Mouse (Mus musculus) large intestine, adult 2 months (tissue): ENCODE data around the gene Xylt2. TPM values are rescaled to one million over a fixed set of nuclear protein-coding genes. Genes with fewer than 3 reads are reported as not detected.
A peak's percentile ranks its signal among the peaks of the same experiment; 100 is the strongest.
"Not testable (repeated sequence)": the region's sequence is repeated elsewhere in the genome, so short reads cannot be mapped to it uniquely, and the experiment has no call there.

Experiments used
- DNase-seq: peaks from one replicate; pipeline ENCODE4 v3.0.0-alpha.2; 2012; ENCODE audit warnings: low read depth, low spot score
- WGBS: fragments of 180-500 bp; shearing (Covaris S2); methylation state at CpG from one replicate; pipeline ENCODE4 v1.1.7; 2018; 5-methylcytosine and 5-hydroxymethylcytosine counted together
- polyA plus RNA-seq: library from polyadenylated mRNA; depleted of rRNA; stranded (reverse); fragments of >200 nt; gene quantifications from 2 replicates; pipeline ENCODE4 v1.2.3, GENCODE M21; 2012

The Xylt2 gene
- polyA plus RNA-seq, 1 experiment, result 14.7 TPM

DNA sequence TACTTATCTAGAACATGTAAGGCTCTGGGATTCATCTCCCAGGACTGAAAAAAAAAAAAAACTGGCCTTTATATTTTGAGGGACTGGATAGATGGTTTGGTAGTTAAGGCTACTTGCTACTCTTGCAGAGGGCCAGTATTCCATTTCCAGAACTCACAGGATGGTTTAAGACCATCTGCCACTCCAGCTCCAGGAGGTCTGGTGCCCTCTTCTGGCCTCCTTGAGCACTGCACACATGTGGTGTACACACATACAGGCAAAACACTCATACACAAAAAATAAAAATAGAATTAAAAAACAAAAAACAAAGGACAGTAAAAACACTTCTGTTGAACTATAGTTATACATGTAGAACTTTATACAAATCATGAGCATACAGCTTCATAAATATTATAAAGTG lies 3.3 kb upstream of the Xylt2 start:
- DNase-seq, result no peak

DNA sequence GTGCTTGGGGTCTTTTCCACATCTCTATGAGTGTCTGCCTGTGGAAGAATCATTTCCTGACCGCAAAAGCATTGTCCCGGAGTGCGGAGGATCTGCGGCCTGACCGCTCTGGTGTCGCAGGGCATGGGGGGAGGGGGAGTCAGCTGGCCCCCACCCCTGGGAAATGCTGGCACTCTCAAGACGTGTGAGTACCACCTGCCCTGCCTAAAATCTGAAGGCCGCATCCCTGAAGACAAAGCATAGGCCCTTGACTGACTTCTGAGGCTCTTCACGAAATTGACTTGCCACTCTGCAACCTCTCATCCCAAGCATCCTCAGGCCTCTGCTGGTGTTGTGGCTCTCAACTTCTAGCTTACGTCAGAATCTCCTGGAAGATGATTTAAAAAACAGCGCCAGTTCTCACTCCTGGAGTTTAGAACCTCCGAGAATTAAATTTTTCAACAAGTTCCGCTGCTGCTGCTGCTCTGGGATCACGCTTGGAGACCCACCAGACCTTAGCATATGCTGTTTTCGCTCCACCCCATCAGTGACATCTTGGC lies 361 bp upstream of the Xylt2 start:
- DNase-seq, result no peak
- WGBS, result 28% methylated on average over 15 of the region's 15 CpGs

DNA sequence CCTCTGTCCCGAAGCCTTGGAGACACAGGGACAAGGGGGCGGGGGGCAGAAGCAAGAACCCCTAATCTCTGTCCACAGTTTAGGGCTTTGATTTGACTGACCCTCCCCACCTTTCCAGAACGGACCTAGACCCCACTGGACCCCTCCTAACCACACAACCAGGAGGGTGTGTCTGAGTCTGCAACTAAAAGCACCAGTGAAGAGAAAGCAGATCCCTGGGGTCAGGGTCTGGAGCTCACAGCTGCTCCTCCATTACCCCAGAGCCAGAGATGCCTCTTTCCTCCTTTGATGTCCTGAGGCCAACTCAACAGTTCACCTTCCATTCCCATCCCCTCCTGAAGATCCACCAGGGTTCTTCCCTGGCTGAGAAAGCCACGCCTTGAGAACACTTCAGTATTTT lies 1.0 kb downstream of the Xylt2 start:
- no peak for DNase-seq

DNA sequence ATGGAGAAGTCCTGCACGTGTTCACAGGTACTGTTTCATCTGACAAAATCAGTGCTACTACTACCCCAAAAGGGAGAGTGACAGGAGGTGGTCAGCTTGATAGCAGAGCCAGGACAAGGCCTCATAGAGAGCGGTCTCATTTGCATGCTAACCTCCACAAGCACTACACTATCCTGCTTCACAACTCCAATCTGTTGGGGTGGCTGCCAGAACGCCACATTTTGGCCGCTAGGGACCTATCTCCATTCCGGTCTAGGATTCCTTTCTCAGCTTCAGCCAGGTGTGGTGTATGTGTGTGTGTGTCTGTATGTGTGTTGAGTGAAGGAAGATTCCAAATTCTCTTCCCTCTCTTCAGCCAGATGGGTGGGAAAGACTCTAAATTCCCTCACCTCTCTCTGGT lies 1.9 kb downstream of the Xylt2 start:
- no peak for DNase-seq
- 85% methylated on average over 5 of the region's 5 CpGs for WGBS

More for the DNA sequence above, 1.0 kb downstream of the Xylt2 start:
- 41% methylated on average over 4 of the region's 4 CpGs for WGBS

DNA sequence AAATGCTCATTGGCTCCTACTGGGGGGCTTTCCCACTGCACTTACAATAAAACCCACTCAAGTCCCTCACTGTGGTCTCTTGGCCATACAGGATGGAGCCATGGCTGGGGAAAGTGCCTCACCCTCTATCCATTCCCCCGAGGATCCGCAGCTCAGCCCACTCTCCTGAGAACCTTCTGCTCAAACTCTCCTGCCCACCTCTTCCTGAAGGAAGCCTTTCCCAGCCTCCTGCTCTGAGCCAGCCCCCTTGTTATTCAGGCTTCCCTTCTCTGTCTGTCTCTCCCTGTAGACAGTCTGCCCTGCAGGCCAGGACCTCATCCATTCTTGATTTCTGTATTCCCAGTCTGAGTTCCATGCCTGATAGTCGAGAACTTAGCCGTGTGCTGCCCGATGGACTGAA lies 2.3 kb downstream of the Xylt2 start:
- no peak for DNase-seq

DNA sequence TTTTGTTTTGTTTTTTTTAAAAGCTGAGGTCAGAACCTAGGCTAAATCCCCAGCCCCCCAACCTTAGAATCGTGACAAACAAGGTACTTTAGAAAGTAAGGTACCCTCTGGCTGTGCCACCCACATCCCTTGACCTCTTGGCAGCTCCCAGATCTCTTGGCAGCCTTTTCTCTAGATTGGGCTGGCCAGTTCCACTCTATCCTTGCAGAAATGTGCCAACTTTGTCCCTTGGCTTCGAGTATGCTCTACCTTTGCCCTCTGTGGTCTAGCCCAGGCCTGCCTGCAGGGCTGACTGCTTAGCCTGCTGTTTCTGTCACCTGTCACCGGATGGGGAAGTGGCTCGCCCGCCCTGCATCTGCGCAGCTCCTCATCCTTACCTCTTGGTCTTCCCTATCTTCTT lies 12.0 kb downstream of the Xylt2 start:
- 88% methylated on average over 6 of the region's 6 CpGs for WGBS
- DNase-seq, result no peak

More for the DNA sequence above, 2.3 kb downstream of the Xylt2 start:
- 86% methylated on average over 5 of the region's 5 CpGs for WGBS

DNA sequence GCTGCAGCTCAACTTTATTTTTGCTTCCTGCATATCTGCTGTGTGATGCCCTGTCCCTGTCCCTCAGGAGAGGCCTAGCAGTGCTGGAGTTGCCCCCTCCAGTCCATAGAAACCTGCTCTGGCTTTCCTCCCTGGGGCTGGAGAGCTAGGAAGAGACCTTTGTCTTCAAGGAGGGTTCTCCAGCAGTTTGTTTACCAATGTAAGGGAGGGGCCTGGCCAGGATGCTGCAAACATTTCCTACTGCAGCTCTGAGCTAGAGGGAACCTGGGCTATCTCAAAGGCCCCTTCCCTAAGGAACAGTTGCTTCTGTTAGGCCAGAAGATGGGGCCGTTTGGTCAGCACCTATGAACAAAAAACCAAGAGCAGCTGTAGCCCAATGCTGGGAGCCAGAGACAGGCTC lies 16.0 kb downstream of the Xylt2 start:
- WGBS, result 23% methylated on average over 1 of the region's 1 CpGs
- no peak for DNase-seq

DNA sequence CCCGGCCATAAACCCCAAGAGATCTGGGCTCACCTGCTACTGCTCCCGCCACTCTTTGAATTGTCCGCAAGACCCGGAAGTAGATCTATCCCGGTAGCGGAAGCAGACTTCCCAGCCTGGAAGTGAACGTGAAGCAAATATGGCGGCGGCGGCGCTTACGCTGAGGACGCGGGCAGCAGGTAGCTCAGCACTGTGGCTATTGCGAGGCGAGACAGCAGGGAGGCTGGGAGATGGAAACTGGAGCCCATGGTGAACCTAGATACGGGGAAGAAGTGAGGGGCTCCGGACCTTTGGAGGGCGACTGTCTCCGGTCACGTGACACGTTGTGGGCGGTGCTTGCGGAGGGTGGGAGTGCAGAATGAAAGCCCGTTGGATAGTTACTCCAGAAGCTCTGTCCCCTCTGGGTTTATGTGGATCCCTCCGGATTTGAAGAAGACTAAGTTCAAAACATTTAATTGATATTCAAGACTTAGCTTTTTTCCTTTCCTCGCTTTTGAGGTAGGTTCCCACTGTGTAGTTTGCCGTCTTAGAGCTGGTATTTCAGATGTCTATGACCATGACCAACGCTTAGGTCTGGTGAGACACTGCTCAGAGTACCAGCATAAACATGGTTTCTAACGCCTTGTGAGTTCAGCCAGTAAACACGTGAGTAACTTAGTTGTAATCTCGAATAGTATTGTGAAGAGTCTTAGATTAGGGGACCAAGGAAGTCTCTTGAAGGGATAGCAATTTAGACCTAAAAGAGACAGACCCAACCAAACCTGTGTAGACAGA lies 23.5 kb downstream of the Xylt2 start, which contains the start of the genes Mrpl27 and Eme1:
Gene Mrpl27, plus strand, starts transcription at position 105 of the 774 bp plus-strand sequence.
Gene Eme1, minus strand, starts transcription at position 302 of the 774 bp plus-strand sequence.
- no peak for DNase-seq
- WGBS, result under 1% methylated on average over 32 of the region's 32 CpGs

DNA sequence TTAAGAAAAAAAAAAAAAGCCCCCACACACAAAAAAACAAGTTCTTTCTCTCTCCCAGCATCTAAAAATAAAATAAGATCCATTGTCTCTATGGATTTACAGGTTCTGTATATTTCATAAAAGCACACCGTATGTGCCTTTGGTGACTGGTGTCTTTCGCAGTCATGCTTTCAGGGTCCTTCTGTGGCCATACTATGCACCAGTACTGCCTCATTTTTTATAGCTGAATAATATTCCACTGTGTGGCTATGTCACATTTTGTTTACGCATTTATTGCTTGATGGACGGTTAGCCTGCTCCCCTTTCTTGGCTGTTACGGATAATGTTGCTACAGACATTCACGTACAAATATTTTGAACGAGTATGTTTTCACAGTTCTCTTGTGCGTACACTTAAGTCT lies 24.3 kb downstream of the Xylt2 start:
- DNase-seq, result no peak
- WGBS, result 36% methylated on average over 8 of the region's 8 CpGs

DNA sequence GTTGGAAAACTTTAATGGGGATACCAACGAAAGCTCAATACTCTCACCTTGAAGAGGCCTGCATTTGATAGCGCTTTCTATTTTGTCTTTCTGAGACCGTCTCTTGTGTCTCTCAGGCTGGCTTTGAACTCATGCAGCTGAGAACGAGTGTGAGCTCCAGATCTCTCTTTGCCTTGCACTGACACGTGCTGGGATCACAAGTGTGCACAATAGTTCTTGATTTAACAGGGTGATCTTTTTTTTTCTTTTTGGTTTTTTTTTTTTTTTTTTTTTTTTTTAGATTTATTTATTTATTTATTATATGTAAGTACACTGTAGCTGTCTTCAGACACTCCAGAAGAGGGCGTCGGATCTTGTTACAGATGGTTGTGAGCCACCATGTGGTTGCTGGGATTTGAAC lies 26.1 kb downstream of the Xylt2 start:
- not testable (repeated sequence) for DNase-seq
- 92% methylated on average over 7 of the region's 7 CpGs for WGBS

DNA sequence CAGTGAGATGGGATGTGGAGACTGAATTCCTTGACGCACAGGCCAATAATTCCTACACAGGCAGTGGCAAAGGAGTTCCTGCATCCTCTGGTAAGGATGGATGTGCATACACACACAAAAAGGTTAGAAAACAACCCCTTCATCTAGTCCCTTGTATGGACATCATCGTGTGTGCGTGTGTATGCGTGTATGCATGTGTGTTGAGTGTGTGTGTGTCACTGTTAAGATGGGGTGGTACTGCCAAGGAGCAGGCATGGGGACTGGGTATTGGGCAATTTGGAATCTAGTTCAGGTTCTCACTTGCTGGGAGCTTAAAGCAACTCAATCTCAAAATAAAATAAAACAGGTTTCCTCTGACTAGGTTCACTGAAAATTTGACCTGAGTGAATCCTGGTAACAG lies 30.9 kb downstream of the Xylt2 start:
- DNase-seq, result no peak
- 96% methylated on average over 4 of the region's 4 CpGs for WGBS

DNA sequence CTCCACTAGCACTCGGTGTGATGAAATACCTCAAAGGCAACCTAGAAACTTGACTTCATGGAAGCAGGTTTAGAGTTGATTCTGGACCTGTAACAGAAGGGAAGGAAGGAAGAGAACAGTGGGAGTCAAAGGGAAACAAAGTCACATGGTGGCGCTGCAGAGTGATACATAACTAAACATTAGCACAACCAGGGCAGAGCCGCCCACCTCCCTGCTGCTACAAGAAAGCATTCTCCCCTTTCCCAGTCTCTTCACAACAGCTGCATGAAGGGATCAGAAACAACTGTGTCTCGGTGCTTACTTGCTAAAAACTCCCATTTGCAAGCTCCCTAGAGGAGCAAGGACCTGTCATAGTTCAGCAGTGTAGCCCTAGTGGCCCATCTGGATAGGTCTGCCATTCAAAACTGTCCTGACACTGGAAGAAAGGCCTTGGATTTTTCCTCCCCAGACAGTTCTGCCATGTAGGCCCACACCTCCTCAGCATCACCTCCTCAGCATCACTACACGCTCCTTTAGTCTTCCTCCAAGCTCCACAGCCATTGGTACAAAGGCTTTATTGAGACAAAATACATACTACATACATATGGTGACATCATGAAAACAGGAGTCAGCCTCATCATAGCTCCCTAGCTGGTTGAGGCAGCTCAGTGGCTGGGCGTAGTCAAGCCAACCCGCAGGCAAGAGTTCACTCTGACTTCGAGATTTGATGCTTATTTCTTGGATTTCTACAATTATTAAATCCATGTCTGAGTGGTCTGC lies 32.7 kb downstream of the Xylt2 start:
- WGBS, result 85% methylated on average over 8 of the region's 8 CpGs
- no peak for DNase-seq

DNA sequence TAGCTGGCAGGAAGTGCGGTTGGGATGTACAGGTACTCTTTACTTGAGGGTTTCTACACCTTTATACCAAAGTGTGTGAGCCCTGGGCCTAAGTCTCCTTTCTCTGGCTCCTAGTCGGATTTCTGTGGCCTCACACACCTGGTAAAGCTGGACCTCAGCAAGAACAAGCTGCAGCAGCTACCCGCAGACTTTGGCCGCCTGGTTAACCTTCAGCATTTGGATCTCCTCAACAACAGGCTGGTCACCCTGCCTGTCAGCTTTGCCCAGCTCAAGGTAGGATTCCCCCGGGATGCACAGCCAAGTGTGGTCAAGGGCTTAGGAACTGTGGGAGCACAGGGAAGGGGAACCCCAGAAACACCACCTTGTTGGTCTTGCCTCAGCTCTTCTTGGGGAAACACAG lies 42.9 kb downstream of the Xylt2 start:
- 87% methylated on average over 5 of the region's 5 CpGs for WGBS
- no peak for DNase-seq

DNA sequence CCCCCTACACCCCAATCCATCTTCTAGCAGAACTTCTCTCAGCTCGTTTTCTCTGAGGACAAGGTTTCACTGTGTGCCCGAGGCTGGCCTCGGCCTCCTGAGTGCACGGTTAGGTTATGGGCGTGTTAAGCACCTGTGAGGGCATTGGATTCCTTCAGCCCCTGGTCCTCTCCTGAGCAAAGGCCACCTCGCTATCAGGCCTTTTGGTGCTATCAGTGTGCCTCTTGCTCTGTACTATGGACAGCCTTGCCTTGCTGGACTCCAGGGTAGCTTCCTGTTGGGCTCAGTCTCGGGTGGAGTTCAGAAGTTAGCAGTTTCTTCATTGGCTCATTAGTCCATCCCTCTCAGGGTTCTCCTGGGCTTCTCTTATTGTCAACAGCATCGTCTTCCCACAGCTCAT lies 44.3 kb downstream of the Xylt2 start:
- 45% methylated on average over 8 of the region's 8 CpGs for WGBS
- DNase-seq, result no peak

DNA sequence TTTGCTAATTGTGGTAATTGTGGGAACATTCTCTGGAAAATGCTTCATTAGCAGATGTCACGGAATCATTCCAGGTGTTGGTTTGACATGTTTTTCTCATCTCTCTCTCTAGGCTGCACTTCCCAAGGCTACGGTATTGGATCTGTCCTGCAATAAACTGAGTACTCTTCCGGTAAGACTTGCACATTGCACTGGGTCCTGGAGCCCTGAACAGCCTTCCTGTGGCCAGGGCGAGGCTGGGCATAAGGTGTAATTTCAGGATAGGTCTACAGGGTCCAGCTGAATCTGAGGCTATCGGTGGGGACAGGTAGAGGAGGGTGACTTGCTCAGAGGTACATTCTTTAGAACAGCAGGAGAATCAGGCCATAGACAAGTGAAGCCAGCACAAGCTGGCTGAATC lies 45.3 kb downstream of the Xylt2 start:
- DNase-seq, result no peak
- WGBS, result 64% methylated on average over 5 of the region's 5 CpGs

DNA sequence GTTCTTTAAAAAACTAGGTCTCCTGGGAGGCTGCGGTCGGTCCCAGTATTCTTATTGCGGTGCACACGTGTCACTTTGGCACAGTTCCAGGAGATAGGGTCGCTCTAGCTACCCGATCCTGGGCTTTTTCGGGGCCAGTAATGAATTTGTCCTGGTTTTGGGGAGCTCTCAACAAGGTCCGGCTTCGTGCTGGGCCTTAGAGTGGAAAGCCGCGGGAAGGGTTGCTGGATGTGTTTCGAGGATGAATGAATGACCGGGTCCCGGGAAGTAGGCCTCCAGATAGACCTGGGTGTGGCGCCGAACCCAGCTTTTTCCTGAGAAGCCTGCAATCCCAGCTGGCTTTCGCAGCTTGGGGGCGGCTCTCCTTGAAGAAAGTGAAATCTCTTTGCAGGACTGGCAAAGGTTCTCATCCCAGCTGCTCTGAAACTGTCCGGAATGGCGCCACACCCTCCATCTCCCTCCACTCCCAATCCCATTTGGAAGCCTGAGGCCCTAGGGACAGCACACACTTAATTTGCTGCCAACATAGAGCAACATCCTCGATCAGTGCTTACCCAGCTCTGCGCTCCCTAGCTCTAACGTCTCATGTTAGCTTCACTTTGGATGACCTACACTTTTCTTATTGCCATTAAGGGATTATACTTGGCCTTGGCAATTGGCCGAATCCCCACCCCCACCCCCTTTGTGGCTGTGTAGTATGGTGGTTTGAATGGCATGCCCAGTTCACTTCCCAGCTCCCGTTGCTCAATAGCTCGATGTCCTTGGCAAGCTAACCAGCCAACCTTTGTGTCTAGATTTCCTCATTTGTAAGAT lies 46.9 kb downstream of the Xylt2 start:
- 3% methylated on average over 26 of the region's 26 CpGs for WGBS
- no peak for DNase-seq

DNA sequence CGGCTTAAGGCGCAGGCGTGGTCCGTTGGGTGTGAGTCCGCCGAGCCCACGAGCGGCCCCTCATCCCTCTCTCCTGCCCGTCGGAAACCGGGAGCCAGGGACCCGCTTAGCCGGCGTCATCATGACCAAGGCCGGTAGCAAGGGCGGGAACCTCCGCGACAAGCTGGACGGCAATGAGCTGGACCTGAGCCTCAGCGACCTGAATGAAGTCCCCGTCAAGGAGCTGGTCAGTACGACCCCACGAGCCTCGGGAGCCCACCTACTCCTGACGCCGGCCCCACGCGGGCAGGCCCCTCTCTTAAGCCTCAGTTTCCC lies 47.5 kb downstream of the Xylt2 start:
- DNase-seq, result no peak
- under 1% methylated on average over 28 of the region's 28 CpGs for WGBS

DNA sequence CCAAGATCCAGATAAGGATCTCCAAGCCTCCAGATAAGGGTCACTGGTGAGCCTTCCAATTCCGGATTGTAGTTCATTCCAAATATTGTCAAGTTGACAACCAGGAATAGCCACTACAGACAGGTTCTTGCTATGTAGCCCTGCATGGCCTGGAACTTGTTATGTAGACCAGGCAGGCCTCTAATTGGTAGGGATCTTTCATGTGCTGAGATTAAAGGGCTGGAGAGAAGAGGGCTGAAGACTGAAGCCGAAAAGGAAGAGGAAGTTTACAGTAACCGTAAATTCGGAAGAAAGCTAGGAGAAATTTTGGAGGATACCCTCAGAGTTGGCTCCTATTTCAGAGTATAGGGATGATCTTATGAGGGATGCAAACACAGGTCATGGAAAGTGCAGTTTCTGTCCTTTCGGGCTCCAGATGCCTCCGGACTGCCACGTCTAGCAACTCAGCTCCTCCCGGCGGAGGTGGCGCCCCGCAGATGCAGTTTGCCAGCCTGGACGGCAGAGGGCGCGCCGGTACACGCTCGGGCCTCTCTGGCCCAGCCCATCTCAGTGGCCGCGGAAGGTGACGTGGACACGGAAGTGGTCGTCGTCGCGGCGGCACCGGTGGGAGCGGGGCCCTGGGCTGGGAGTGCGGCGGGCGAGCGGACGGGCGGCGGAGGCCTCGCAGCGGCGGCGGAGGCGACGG lies 48.0 kb downstream of the Xylt2 start, which contains the start of gene Lrrc59:
Gene Lrrc59, plus strand, starts transcription at position 569 of the 685 bp plus-strand sequence.
- peak; percentile 72 for DNase-seq
- 3% methylated on average over 41 of the region's 41 CpGs for WGBS

DNA sequence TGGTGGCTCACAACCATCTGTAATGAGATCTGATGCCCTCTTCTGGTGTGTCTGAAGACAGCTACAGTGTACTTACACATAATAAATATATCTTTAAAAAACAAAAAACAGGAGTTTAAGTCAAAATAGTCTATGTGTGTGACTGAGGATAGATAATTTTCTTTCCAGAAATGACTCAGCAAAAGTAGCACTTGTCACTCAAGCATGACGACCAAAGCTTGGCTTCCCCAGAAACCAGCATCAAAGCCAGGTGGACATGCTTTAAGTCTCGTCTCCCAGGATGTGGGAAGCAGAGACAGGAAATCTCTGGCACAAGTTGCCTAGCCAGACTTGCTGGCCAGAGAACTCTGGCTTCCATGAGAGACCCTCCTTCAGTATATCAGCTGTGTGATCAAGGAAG lies 55.2 kb downstream of the Xylt2 start:
- 76% methylated on average over 2 of the region's 2 CpGs for WGBS
- DNase-seq, result no peak

DNA sequence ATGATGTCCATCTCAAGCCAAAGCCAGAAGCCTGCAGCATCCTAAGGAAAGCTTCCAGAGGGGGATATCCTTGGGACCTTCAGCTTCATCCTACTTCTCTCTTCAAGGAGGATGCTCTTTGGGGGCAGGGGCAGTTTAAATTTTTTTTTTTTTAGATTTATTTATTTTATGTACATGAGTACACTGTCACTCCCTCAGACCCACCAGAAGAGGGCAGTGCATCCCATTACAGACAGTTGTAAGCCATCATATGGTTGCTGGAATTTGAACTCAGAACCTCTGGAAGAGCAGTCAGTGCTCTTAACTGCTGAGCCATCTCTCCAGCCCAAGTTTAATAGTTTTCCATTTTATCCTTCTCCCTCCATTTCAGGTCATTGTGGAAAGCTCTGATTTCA lies 55.9 kb downstream of the Xylt2 start:
- no peak for DNase-seq
